Mouse (Mus musculus) gastrocnemius, adult 2 months (tissue): ENCODE results near the gene Pex6. TPM values are rescaled to one million over a fixed set of nuclear protein-coding genes. Genes with fewer than 3 reads are reported as not detected.

Experiments
- DNase-seq: peaks from one replicate; pipeline ENCODE4 v3.0.0; 2022
- H3K27ac ChIP-seq: fragments of 200-600 bp; 2 replicates; pipeline ENCODE4 v1.8.1; 2022; ENCODE audit warnings: mild to moderate bottlenecking
- H3K4me3 ChIP-seq: fragments of 200-600 bp; 2 replicates; pipeline ENCODE4 v1.8.1; 2022; ENCODE audit warnings: mild to moderate bottlenecking, moderate library complexity
- CTCF ChIP-seq: fragments of 200-600 bp; IDR thresholded peaks from 2 replicates; pipeline ENCODE4 v1.8.1; 2022; ENCODE audit warnings: antibody characterized with exemption, mild to moderate bottlenecking, moderate library complexity
- intact Hi-C: fragments of 180-260 bp; cut with DNase I; formaldehyde crosslinking; loops from one replicate; pipeline ENCODE4 v1.15.1; 2025
- total RNA-seq, 2 experiments: library from RNA; stranded (reverse); gene quantifications; 2 replicates each; pipeline ENCODE4 v1.2.3; 2021

Gene Pex6
- total RNA-seq, 2 experiments from 2014 or later, result 13.4 to 21.8 TPM

- intact Hi-C loops, result no loop called here
- Histone ChIP-seq H3K4me3 (peak overlapping the region; percentile 81), H3K27ac (peak overlapping the region; percentile 96)
- peak; percentile 10; the same call in 1 of the 2 replicates for TF ChIP-seq CTCF
- no peak for DNase-seq
Measured at GRCm38 (mm10) chr17:46773278-46774130, 62.2 kb downstream of the Pex6 start.

- DNase-seq, result no peak
- TF ChIP-seq CTCF, result no peak
- H3K4me3 ChIP-seq, result peak overlapping the region; percentile 81
Measured at GRCm38 (mm10) chr17:46774131-46774472, 62.8 kb downstream of the Pex6 start.

GRCm38 (mm10) chr17:46775070-46775469, 63.8 kb downstream of the Pex6 start:
- intact Hi-C loops, result no loop called here
- TF ChIP-seq CTCF, result no peak
- no peak overlapping the region for H3K4me3 ChIP-seq
- no peak overlapping the region for H3K27ac ChIP-seq
- no peak for DNase-seq

More at GRCm38 (mm10) chr17:46774131-46774472, 62.8 kb downstream of the Pex6 start:
- intact Hi-C loops, result no loop called here
- H3K27ac ChIP-seq, result peak overlapping the region; percentile 96

Other genes starting within 250 kb of the Pex6 start
- gene Ttbk1, start 223.8 kb upstream of the Pex6 start, total RNA-seq, result under 1 TPM; 0.08 to 0.22 TPM
- gene Dnph1, start 214.8 kb upstream of the Pex6 start, total RNA-seq, result 1 to 10 TPM; 5.2 to 5.7 TPM
- gene Cul9, start 165.1 kb upstream of the Pex6 start, total RNA-seq, result 10 to 100 TPM; 13.8 to 15.5 TPM
- gene Srf, start 155.3 kb upstream of the Pex6 start, total RNA-seq, result 10 to 100 TPM; 82.4 to 89.3 TPM
- under 1 TPM; 0.28 to 0.78 TPM for gene Ptk7, start 82.0 kb upstream of the Pex6 start, total RNA-seq
- gene Klc4, start 65.4 kb upstream of the Pex6 start, total RNA-seq, result 10 to 100 TPM; 10.9 to 13.1 TPM
- 100 to 1,000 TPM in 1 of 2 experiments, 10 to 100 TPM in 1; 82.7 to 120 TPM for gene Mrpl2, start 65.2 kb upstream of the Pex6 start, total RNA-seq
- 1 to 10 TPM; 2.9 to 5.6 TPM for gene Cul7, start 61.1 kb upstream of the Pex6 start, total RNA-seq
- gene Rrp36, start 37.1 kb upstream of the Pex6 start, total RNA-seq, result 10 to 100 TPM in 1 of 2 experiments, 1 to 10 TPM in 1; 7.9 to 12.6 TPM
- gene Mea1, start 32.7 kb upstream of the Pex6 start, total RNA-seq, result 10 to 100 TPM; 34.6 to 49.1 TPM
- gene Klhdc3, start 30.5 kb upstream of the Pex6 start, total RNA-seq, result 100 to 1,000 TPM in 1 of 2 experiments, 10 to 100 TPM in 1; 83.0 to 108 TPM
- 10 to 100 TPM; 30.0 to 33.1 TPM for gene Ppp2r5d, start 6.4 kb upstream of the Pex6 start, total RNA-seq
- gene Gnmt, start 17.7 kb downstream of the Pex6 start, total RNA-seq, result 1 to 10 TPM; 1.7 to 4.8 TPM
- gene Cnpy3, start 40.8 kb downstream of the Pex6 start, total RNA-seq, result 1 to 10 TPM; 8.3 to 9.3 TPM
- gene Ptcra, start 52.2 kb downstream of the Pex6 start, total RNA-seq, result not detected
- gene 2310039H08Rik, start 61.2 kb downstream of the Pex6 start, total RNA-seq, result 10 to 100 TPM; 31.3 to 33.2 TPM
- gene Rpl7l1, start 71.2 kb downstream of the Pex6 start, total RNA-seq, result 10 to 100 TPM; 34.9 to 55.9 TPM
- 10 to 100 TPM; 11.9 to 13.4 TPM for gene Bicral, start 147.0 kb downstream of the Pex6 start, total RNA-seq
- 1 to 10 TPM; 6.0 to 8.2 TPM for gene Tbcc, start 179.2 kb downstream of the Pex6 start, total RNA-seq
- not detected for gene Prph2, start 199.0 kb downstream of the Pex6 start, total RNA-seq